Mouse (Mus musculus) right cerebral cortex, adult 2 months (tissue): ENCODE measurements at regions not wholly inside any gene's neighbourhood (a gene's known extent, or its start where the extent isn't known, plus 50 kb on each side); places are given as distances from the start of the nearest gene placed in this dataset.

Experiments used
- DNase-seq, 2 experiments: peaks; one replicate each; pipeline ENCODE4 v3.0.0; 2021 to 2022; ENCODE audit warnings: low spot score in 2 of 2

DNA sequence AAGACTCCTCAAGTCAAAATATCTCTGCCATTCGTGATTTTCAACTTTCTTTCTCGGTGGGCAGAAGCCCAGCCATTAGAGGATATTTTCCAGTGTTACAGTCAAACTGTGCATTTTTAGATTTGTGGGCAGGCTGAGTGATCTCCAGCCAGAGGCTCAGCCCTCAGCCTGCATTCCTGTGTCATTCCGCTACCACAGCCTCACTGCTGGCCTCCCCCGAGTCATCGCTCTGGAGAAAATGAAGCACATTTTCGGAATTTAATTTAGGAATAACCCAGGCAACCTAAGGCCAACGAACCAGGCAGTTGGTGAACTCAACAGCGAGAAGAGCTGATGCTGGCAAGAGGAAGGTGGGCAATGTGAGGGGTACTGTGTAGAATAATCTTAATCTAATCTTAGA lies 80.9 kb upstream of the Nudt7 start:
- DNase-seq = no peak

DNA sequence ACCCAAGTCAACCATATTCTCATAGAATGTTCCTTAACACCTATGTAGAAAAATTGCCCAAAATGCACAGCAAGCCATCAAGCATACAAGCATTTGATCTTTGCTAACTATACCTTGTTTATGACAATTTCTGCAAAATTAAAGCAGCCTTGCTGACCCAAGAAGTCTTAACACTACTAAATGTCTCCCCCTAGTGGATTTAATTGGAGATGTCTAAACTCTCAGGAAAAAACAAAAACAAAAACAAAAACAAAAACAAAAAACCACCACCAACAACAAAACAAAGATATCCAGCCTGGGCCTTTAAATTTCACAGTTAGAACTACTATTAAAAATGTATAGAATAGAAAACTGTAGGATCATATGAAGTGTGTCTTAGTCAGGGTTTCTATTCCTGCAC lies 69.8 kb upstream of the Nudt7 start:
- no peak for DNase-seq

DNA sequence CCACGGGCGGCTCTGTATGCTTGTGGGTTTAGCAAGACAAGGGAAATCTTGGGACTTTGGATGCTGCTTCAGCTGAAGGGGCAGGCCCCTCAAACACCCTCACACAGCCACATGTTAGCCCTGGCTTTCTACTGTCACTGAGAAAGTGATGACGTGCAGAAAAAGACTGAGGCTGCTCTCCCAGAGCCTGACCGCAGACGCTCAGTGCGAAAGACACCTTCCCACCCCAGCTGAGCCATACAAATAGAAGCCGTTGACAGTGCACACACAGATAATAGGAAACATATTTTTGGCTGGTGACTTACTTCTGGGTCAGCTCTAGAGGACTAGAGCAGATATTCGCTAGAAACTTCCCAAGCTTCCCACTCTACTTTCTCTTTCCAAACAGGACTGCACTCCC lies 61.0 kb upstream of the Nudt7 start:
- DNase-seq = no peak

DNA sequence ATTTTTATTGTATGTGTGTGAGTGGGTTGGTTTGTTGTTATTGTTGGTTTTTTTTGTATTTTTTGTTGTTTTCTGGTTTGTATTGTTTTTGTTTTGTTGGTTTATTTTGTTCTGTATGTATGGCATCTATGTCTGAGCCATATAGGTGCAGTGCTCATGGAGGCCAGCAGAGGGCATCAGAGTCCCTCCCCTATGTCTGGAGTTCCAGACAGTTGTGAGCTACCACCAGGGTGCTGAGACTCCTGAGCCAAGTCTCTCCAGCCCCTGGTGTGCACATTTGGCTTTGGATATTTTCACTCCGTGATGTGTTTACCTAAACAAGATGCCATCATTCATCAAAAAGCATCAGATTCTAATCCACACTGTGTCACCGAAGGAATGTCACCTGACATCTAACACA lies 59.2 kb upstream of the Nudt7 start:
- DNase-seq = no peak

DNA sequence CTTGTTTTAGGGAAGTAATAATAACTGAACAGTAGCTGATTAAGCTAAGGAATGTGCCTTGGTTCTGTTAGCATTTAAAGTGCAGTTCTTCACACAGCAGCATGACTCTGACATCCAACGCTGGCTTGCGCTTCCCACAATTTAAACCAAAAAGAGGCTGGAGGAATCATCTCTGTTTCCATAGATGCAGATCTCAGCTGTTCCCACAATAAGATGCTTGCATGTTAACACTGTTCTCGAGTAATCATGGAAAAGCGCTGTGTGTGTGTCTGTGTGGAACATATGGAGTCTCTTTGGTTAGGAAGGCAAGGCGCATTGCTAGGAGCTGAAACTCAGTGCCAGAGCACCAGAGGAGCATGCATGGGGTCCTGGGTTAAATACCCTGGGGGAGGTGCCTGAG lies 56.7 kb upstream of the Nudt7 start:
- peak; percentile 42 to 52 for DNase-seq

DNA sequence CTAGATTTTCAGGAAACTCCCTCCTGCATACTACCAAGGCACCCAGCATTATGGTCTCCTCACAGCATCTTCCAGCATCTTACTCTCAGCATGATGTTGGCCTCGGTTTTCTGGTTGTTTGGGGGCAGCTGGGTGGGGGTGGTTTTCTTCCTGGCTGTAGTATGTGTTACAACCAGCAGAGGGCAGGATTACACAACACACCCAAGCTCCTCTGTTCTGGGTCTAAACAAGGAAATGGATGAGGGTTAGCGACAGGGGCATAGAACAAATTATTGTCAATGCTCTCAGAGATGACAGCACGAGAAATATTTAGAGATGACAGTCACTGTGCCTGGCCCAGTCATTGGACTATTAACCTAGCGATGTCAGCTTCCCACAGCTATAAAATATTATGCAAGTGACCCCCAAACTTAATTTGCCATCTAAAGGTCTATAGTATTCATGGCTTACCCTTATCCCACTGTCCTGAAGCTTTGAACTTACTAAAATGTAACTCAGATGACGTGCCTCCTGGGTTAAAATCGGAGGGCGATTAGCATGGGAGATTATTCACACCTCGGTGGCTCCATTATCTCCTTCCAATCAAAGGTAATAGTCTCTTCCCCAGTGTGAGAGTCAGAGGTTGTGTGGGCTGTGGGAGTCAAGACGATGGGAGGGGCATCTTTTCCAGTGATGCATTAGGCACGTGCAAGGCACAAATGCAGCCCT lies 52.2 kb upstream of the Nudt7 start:
- peak; percentile 62 to 70 for DNase-seq

DNA sequence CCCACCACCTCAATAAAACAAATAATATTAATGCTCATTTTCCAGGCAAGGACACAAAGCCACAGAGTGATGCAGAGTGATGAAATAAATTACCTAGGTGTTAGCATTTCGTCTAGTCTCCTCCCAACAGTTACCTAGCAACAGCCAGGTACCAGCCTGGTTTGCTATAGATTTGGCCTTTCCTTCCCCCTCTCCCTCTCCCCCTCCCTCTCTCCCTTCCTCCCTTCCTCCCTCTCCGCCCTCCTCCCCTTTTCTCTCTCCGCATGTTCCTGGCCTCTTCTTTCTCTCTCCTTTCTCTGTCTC lies 51.6 kb upstream of the Nudt7 start:
- no peak for DNase-seq
